Mouse (Mus musculus): ENCODE results near the gene Cdc14b.

Cdc14b gene

DNA sequence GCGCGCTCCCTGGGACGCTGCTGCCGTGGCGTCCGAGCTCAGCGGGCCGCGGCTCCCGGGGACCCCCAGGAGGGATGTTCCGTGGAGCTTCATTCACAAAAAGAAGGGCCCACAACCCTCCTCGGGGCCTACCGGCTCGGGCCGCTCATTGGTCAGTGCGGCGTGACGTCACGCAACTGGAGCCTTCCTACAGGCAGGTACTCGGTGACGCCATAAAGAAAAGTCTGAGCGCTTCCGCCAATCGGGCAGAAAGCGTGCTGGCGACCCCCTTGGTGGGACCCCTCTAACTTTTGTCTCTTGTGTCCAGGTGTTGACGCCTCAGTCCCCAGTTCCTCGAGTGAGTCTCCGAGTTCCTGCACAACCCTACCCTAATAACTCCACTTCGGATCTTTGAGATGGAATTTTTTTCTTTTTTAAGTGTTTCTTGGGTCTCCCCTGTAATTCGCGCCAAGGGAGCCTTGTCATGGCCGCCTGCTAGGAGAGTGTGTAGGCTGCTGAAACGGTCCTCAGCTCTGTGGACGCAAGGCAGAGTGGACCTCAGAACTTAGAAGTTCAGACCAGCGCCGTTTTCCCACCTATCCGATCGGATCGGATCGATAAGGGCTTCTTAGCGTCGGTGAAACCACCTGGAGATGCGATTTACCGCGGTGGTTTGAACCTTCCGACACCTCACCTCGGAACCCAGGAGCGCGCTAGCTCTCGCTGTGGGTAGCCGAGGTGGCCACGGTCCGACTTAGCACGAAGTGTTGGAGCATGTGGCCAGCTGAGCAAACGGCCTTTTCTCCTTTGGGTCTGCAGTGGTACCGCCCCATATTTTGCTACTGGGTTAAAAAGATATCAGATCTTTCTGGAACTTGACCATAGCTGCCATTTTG, at the start of gene Cdc14b:
Gene Cdc14b, minus strand, starts transcription at position 412 of the 875 bp plus-strand sequence.
- DNase-seq (ENCODE audit: low read depth, low spot score) = peak; percentile 76

DNA sequence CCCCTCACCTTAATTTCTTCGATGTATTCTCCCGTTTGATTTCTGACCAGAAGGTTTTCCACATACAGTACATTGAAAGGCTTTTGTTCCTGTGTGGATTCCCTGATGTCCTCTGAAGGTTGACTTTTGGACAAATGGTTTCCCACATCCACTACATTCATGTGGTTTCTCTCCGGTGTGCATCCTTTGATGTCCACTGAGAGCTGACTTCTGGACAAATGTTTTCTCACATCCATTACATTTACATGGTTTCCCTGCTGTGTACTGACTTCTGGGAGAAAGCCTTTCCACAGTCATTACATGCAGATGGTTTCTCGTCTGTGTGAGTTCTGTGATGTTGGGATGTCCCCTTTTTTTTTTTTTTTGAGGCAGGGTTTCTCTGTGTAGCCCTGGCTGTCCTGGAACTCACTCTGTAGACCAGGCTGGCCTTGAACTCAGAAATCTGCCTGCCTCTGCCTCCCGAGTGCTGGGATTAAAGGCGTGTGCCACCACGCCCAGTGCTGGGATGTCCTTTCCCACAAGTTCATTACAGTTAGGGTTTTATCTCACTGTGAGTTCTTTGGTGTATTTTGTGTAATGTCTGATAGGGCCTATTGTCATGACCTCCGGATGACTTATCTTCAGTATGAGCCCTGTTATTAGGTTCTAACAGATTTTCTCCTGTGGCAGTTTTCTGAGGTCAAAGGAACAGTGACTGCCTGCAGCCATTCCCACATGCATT, 47.6 kb upstream of the Cdc14b start:
- DNase-seq (ENCODE audit: low read depth, low spot score) = no peak

DNA sequence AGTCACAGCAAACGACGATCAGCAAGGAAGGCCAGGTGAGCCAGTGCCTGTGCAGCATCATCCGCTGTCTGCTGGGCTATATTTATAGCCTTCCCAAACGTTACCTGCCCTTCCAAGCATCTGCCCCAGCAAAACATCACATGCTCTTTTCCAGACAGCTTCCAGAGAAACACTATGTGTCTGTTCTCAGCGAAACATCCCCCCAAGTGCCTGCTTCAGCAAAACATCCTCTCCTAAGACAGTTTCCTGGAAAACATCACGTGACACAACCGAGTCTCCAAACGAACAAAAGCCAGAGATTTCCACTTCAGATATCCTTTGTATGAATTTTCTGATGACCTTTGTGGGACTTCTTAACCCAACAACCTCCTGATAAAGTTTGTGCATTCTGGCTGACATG, 45.2 kb upstream of the Cdc14b start:
- no peak for DNase-seq (ENCODE audit: low read depth, low spot score)

DNA sequence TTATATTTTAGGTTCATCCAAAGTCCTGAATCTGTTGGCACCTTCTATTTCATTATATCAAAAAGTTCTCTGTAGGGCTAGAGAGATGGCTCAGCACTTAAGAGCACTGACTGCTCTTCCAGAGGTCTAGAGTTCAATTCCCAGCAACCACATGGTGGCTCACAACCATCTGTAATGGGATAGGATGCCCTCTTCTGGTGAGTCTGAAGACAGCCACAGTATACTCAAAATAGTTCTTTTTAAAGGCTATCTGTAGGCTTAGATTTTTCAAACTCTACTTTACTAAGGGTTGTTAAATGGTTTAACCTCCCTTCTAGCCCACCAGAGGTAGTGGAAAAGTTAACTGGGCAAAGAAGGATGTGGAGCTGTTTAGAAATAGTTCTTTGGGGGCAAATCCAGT, 44.7 kb upstream of the Cdc14b start:
- DNase-seq (ENCODE audit: low read depth, low spot score) = no peak

DNA sequence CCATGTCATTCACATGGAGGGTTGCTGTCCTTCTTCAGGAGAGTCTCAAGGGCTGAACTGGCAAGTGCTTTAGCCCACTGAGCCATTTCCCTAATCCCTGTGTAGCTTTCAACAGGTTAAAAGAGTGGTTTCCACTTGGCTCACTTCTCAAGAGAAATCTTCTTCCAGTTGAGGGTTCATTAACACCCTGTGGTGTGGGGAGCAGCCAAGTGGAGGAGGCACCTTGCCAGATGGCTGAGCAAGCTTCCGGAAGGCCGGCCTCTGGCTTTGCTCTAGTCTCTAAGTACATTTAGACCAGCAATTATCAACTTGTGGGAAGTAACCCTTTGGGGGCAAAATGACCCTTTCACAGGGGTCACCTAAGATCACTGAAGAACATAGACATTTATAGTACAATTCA, 43.3 kb upstream of the Cdc14b start:
- no peak for DNase-seq (ENCODE audit: low read depth, low spot score)

DNA sequence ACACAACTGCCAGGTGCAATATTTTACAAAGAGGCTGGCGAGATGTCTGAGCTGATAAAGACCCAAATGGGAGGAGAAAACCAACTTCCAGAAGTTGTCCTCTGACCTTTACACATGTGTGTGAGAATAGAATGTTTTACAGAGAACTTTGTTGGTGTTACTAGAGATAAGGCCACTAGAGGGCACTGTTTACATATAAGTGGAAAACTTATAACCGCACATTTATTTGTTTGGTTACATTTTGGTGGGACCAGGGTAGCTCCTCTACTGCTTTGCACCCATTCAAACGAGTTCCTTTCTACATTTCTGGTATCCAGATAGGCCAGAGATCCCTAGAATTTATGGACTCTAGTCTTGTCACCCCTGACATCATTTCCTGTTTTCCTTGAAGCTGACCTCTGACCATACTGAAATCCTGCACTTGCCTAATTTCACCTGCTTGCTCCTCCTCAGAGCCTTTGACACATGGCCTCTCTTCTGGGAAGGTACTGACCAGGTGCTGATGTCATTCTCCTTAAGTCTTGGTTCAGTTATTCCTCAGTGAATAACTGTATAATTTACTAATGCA, 40.5 kb upstream of the Cdc14b start:
- DNase-seq (ENCODE audit: low read depth, low spot score) = peak; percentile 83

DNA sequence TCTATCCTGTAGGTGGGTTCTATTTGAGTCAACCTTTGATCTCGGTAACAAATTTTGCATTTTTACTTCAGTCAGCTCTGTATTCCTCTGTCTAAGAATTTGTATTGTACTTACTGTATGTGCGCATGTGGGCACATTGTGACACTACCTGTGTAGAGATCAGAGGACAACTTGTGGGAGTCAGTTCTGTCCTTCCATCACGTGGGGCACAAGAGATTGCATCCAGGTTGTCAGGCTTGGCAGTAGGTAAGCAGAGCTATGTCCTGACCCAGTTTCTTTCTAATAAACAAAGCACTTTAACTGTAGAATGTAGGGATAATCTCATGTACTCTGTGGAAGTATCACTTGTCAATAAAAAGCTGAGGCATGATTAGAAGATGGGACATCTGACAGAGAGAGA, 39.0 kb upstream of the Cdc14b start:
- no peak for DNase-seq (ENCODE audit: low read depth, low spot score)

DNA sequence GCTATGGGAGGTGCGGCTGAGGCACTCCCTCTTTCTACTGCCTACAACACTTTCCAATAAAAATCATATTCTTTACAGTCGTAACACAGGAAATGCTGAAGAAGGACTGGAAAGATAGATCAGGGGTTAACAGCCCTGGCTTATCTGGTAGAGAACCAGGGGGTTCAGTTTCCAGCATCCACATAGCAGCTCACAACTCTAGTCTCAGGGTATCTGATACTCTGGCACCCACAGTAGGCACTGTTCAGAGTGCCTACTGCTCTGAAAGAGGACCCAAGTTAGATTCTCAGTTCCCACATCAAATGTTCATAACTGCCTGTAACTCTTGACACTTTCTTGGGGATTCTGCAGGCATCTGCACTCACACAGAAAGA, 37.8 kb upstream of the Cdc14b start:
- DNase-seq (ENCODE audit: low read depth, low spot score) = no peak

DNA sequence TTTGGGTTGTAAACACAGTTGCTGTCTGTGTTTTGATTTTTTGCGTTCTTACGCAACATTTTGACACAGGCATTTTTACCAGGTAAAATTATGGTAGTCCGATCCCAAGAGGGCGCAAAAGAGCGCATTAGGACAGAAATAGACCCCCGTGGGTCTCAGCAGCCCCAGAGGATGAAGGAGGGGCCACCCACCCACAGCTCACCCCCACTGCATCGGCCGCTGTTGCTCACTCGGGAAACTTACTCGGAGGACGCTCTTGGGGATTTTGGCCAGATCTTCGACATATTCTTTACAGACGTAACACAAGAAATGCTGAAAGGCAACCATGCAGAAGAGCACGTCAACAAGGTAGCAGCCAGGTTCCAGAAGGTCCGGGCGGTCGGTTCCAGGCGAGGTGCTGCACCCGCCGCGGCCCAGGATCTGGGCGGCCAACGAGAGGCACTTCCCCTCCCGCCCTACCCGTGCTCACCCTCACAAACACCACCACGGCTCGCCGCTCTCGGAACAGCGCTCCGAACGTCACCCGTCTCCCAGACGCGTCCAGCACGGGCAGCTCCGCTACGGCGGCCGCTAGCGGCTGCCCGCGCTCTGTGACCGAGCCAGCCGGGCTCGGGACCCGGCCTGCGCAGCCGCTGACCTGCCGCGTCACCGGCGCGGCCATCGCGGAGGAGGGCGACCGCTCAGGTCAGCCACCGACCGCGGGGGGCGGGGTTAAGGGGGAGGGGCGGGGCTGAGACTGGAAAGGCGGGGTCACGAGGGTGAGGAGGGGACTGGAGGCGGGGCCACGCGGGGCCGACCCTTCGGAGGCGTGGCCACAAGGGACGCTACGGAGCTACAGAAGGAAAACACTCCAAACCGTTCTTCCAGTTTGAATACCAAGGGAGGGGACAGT, 37.2 kb upstream of the Cdc14b start, which contains the start of gene Aaed1:
Gene Aaed1, minus strand, starts transcription at position 687 of the 892 bp plus-strand sequence.
- peak; percentile 77 for DNase-seq (ENCODE audit: low read depth, low spot score)

DNA sequence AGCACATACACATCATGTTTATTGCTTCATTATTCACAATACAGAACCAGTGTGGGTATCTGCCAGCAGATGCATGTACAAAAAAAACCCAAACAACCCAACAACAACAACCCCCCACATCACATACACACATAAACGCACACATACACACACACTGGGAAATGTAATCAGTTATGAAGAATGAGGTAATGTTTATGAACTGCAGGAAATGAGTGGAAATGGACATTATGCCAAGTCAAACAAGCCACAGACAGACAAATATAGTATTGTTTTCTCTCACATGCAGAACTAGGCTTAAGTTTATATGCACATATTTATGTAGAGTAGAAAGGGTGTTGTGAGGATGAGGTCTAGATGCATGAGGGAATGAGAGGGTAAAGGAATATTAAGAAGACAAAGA, 36.2 kb upstream of the Cdc14b start:
- DNase-seq (ENCODE audit: low read depth, low spot score) = peak; percentile 58

DNA sequence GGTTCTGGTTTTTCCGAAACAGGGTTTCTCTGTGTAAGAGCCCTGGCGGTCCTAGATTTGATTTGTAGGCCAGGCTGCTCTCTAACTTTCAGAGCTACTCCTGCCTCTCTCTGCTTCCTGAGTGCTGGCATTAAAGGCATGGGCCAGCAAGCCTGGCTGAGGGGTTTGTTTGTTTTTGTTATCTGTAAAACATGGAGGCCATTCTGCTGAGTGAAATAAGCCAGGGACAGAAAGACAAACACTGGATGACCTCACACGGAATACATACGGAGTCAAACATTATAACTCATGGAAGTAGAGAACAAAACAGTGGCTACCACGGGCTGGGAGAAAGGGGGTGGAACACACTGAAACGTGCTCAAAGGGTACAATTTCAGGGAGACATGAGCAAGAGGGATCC, 35.5 kb upstream of the Cdc14b start:
- DNase-seq (ENCODE audit: low read depth, low spot score) = no peak

DNA sequence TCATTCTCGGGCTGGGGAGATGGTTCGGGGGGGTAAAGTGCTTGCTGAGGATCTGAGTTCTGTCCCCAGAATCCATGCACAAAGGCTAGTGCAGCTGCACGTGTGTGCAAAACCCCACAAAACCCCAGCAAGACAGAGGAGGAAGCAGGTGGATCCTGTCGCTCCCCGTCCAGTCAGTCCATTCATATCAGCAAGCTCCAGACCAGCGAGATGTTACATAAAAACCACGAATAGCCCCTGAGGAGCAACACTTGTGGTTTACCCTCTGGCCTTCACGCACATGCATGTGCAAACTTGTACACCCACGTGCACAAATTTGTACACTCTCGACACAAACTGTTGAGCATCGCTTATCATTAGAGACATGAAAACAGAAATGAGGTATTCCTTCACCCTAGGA, 34.8 kb upstream of the Cdc14b start:
- no peak for DNase-seq (ENCODE audit: low read depth, low spot score)

DNA sequence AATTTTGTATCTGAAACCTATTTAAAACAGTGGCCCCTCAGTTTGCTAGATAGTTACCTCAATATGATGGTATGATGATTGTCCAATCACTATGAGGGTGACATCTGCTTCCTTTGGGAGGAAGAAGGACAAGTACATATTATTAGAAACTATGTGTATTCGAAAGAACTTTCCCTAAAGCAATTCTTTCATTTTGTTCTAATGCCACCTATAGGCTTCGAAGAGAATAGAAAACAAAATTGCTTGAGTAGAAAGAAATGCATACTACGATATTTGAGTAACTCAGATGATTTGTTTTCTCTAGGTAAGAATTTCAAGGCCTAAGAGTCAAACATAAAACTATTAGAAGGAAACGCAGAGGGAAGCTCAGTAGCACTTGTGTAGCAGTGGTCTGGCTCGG, 33.9 kb upstream of the Cdc14b start:
- peak; percentile 45 for DNase-seq (ENCODE audit: low read depth, low spot score)

DNA sequence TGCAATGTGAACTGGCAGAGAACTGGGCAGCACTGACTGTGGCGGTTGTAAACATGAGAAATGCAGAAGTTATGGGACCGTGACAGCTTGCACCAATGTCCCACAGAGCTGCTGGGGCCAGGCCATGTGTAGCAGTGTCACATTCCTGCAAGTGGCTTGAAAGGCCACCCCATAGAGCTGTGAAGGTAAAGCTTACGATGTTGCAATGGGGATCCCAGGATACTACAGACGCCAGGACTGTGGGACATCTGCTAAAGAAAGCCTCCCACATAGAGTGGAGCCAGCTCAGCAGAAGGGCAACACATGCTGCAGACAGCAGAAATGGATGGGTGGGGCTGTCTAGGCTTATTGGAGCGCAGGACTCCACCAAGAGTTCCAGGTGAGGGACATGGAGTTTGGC, 32.4 kb upstream of the Cdc14b start:
- no peak for DNase-seq (ENCODE audit: low read depth, low spot score)

DNA sequence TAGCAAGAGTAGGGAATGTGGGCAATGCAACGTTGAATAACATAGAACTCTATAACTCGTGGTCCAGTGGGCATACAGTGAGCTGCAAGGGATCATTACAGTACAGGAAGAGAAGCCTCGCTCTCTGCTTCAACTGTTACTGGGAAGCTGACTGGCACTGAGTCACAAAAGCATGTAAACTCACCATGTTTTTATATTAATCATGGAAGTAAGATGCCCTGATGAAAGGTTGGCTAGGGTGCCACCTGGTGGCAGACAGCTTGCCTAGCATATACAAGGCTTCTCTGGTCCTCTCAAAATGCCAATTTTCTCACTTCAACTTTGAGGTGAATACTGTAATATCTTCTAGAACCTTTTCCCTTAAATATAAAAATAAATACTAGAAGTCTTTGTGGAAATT, 31.0 kb upstream of the Cdc14b start:
- peak; percentile 91 for DNase-seq (ENCODE audit: low read depth, low spot score)

DNA sequence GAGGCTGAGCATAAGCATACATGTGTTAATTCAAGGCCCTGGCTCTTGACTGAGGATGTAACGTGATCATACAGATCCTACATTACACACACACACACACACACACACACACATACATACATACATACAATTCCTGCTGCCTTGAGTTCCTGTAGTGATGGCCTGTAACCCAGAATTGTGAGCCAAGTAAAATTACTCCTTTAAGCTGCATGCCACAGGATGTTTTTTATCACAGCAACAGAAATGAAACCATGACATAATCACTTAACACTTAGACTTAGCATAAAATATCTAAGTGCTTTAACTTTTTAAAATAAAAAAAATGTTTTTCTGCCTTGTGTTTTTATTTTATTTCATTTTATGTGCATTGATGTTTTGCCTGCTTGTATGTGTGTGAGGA, 24.0 kb upstream of the Cdc14b start:
- DNase-seq (ENCODE audit: low read depth, low spot score) = no peak

DNA sequence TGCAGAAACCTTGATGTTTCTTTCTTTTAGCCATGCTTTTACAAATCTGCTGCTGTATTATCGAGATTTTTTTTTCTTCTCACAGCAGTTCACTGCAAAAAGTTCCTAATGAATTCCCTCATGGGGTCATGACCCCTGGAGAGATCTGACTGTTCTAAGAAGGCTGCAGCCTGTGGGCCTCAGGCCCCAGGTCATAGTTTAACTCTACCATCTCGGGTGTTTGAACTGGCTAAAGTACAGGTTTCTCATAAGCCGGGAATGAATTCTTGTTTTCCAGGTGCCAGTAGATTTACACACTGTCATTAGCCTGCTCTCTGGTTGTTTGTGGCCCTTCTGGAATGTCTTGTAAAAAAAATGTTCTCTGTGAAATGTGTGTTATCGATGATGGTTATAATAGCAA, 11.7 kb upstream of the Cdc14b start:
- no peak for DNase-seq (ENCODE audit: low read depth, low spot score)

DNA sequence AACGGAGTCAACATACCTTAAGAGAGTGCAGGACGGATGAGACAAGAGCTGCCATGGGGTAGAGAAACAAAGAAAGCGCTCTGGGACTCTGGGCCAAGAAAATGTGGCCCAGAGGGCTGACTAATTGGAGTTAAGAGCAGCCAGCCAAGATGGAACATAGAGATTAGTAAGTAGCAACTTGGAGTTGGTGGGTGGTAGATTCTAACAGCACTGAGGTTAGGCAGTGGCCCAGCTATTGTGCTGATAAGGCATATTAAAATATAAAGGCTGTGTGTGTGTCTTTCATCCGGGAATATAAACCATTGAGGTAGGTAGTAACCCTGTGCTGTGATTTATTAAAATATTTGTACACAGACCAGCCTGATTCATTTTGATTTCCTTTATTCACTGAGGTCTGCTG, 11.2 kb upstream of the Cdc14b start:
- no peak for DNase-seq (ENCODE audit: low read depth, low spot score)

DNA sequence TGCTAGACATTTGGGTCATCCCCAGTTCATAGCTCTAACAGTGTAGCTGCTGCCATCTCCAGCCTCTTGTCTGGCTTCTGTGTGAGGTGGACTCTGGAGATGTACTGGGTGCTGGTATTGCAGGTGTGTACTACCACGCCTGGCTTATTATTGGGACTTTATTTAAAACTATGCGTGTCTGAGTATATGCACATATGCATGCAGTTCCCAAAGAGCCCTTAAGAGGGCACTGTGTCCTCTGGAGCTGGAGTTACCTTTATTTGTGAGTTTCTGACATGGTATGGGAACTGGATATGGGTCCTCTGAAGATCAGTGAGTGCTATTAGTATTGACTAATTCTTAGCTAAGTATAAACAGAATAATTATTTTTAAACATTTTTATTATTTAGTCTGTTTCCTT, 9.6 kb upstream of the Cdc14b start:
- DNase-seq (ENCODE audit: low read depth, low spot score) = peak; percentile 25

DNA sequence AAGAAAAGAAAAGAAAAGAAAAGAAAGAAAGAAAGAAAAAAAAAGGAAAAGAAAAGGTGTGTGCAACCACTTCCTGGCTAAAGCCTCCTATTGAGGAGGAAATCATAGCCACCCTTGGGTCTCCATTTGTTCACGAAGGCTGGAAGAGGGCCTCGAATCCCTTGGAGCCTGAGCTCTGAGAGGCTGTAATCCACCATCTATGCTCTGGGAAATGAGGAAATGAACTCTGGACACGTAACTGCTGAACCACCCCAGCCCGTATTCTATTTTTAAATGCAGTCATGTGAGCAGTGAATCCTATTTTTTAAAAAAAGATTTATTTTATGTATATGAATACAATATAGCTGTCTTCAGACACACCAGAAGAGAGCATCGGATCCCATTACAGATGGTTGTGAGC, 5.8 kb upstream of the Cdc14b start:
- DNase-seq (ENCODE audit: low read depth, low spot score) = no peak

DNA sequence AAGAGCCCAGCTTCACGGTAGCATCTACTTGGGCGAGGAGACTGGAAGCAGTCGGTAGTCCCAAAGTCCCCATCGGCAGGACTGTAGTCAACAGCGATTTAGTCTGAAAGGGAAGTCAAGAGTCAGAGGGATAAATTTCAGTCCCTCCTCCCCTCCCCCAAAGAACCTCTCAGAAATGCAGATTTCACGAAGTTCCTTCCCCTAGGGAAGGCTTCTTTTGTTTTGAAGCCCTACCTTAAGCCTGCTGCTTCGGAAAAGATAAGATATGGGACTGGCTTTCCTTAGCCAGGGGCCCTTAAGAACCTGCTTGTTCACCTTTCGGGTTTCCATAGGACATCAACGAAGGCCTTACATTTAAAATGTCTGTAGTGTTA, 651 bp upstream of the Cdc14b start:
- DNase-seq (ENCODE audit: low read depth, low spot score) = no peak

Data from 3T3-L1 (cell line).